Mouse (Mus musculus): ENCODE measurements at regions not wholly inside any gene's neighbourhood (a gene's known extent, or its start where the extent isn't known, plus 50 kb on each side); places are given as distances from the start of the nearest gene placed in this dataset.

GRCm38 (mm10) chr2:160230786-160231185 is 103.2 kb downstream of the Gm826 start:
- no peak for TF ChIP-seq CTCF (IDR thresholded peaks at IDR 0.05; ENCODE audit: low read depth)
- TF ChIP-seq EP300 (IDR thresholded peaks at IDR 0.05; ENCODE audit: low read depth): no peak

All from heart, postnatal 0 days (tissue).